Mouse (Mus musculus) kidney, adult 2 months (tissue): ENCODE data around the gene D11Wsu47e.

ENCODE experiments used
- CTCF ChIP-seq: fragments of 200-500 bp; conservative IDR thresholded peaks from 2 replicates; pipeline ENCODE4 v1.5.1; 2011; ENCODE audit warnings: low read depth, mild to moderate bottlenecking, control low read depth, low read length, moderate library complexity, mixed read lengths; ENCODE audit not compliant: insufficient read depth, insufficient read length
- POLR2A ChIP-seq: fragments of 200-500 bp; IDR thresholded peaks from one replicate; pipeline ENCODE4 v1.6.1; 2011; ENCODE audit warnings: low read depth, low read length, control low read depth

GRCm38 (mm10) chr11:113684707-113685426, 655 bp downstream of the D11Wsu47e start:
- TF ChIP-seq CTCF (no peak), POLR2A (no peak)
